Comparison of ENCODE assay signal across 11 mouse cellular contexts in the genomic region with DNA sequence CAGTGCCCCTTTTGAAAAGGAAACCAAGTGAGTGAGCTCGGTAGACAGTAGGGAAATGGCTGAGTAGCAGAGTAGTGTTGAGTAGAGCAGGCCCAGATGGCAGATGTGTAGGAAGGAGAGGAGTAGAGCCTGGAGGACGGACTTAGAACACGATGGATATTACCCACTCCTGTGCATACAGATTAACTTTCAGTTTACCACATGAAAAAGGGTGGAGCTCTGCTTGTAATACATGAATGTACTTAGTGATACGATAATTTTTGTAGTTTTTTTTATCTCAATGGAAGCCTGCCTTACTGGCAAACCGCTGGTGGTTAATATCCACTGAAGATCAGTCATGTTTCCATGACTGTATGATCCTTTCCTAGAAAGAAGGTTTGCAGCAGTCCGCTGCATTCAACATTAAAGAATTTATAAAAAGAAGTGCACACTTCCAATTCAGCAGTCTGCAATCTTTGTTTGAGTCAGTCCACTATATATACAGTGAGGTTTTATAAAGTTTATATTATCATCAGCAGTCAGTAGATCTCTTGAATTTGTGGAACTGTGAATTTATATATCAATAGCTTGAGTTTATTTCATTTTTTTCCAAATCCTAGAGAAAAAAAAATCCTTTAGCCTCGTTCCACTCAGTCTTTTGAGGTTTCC.
DNase-seq lines count a peak whose midpoint lies in the region; ATAC-seq lines count a peak whose summit lies in the region.
"Had no signal": no experiment of that assay in that cellular context is flagged by ENCODE, and none has a peak within 500 bp of the region (broad histone marks: within the 10 kb centered on the region; RNA-seq: fewer than 3 reads in every experiment).

No protein-coding gene starts in this region.

- no peak overlapping the region for H3K9ac ChIP-seq in lung, embryonic 15.5 days
- H3K9ac ChIP-seq in intestine, embryonic 15.5 days, result no peak overlapping the region
- H3K9ac ChIP-seq: forebrain, embryonic 12.5 days had no signal

- H3K4me1 ChIP-seq in lung, embryonic 15.5 days, result no peaks in the 10 kb centered on the region
- no peaks in the 10 kb centered on the region for H3K4me1 ChIP-seq in intestine, embryonic 15.5 days (replicated peaks)
- peaks cover 54% of the 10 kb centered on the region for H3K4me1 ChIP-seq in megakaryocyte, embryonic 14.5 days
- H3K4me1 ChIP-seq: forebrain, embryonic 12.5 days had no signal

- no peaks in the 10 kb centered on the region for H3K9me3 ChIP-seq in lung, embryonic 15.5 days
- H3K9me3 ChIP-seq in intestine, embryonic 15.5 days, result no peaks in the 10 kb centered on the region
- no peaks in the 10 kb centered on the region for H3K9me3 ChIP-seq in megakaryocyte, embryonic 14.5 days
- H3K9me3 ChIP-seq: forebrain, embryonic 12.5 days had no signal

- 45% methylated on average over 7 of the region's 7 CpGs for WGBS in lung, embryonic 15.5 days
- WGBS in intestine, embryonic 15.5 days, result 42% methylated on average over 7 of the region's 7 CpGs

- peak overlapping the region; percentile 31 for H3K4me2 ChIP-seq in lung, embryonic 15.5 days
- H3K4me2 ChIP-seq in intestine, embryonic 15.5 days (replicated peaks), result 0 out of 2 replicates have a peak overlapping the region, but pooled peaks have one; percentile 11
- H3K4me2 ChIP-seq: forebrain, embryonic 12.5 days; midbrain, embryonic 11.5 days had no signal

- peak; percentile 76; the same call in 1 of the 2 replicates for ATAC-seq in lung, embryonic 15.5 days (ENCODE audit: borderline replicate concordance, extremely low read depth, low FRiP score, low TSS enrichment)
- ATAC-seq in intestine, embryonic 15.5 days, result peak; percentile 72

- H3K36me3 ChIP-seq in lung, embryonic 15.5 days, result no peaks in the 10 kb centered on the region
- 0 out of 2 replicates have a peak, but pooled peaks cover 3% of the 10 kb centered on the region for H3K36me3 ChIP-seq in intestine, embryonic 15.5 days
- H3K36me3 ChIP-seq in megakaryocyte, embryonic 14.5 days (replicated peaks; ENCODE audit: low read length), result peaks cover 9% of the 10 kb centered on the region

- no peak overlapping the region for H3K4me3 ChIP-seq in lung, embryonic 15.5 days
- H3K4me3 ChIP-seq in intestine, embryonic 15.5 days (replicated peaks), result no peak overlapping the region
- H3K4me3 ChIP-seq in megakaryocyte, embryonic 14.5 days (replicated peaks), result peak overlapping the region; percentile 88
- H3K4me3 ChIP-seq: forebrain, embryonic 12.5 days had no signal

- H3K27me3 ChIP-seq in lung, embryonic 15.5 days, result no peaks in the 10 kb centered on the region
- no peaks in the 10 kb centered on the region for H3K27me3 ChIP-seq in intestine, embryonic 15.5 days (replicated peaks)
- H3K27me3 ChIP-seq in megakaryocyte, embryonic 14.5 days (replicated peaks), result no peaks in the 10 kb centered on the region
- H3K27me3 ChIP-seq: forebrain, embryonic 12.5 days had no signal

- peak; percentile 7 for DNase-seq in embryo, embryonic 11 days
- DNase-seq in embryo, embryonic 10 days (ENCODE audit: low spot score), result no peak
- DNase-seq in lung, postnatal 4 days, result no peak
- no peak for DNase-seq in adrenal gland, postnatal 10 days
- no peak for DNase-seq in natural killer cell, adult 2 months (ENCODE audit: low spot score in 2 of 2)
- DNase-seq: cerebellum, adult 18-20 months had no signal

- peak overlapping the region; percentile 66 for H3K27ac ChIP-seq in lung, embryonic 15.5 days
- no peak overlapping the region for H3K27ac ChIP-seq in intestine, embryonic 15.5 days
- H3K27ac ChIP-seq: forebrain, embryonic 12.5 days had no signal
